Mouse (Mus musculus) megakaryocyte-erythroid progenitor cell, adult 5-6 weeks (primary cell): Measurements from ENCODE around the gene Srp68. TPM values are rescaled to one million over a fixed set of nuclear protein-coding genes. Genes with fewer than 3 reads are reported as not detected.

Source experiments
- ATAC-seq: replicated peaks from 2 replicates; pipeline ENCODE4 v1.8.0; 2016; ENCODE audit warnings: mild to moderate bottlenecking, inconsistent platforms; ENCODE audit not compliant: severe bottlenecking, poor library complexity, low FRiP score, low TSS enrichment
- total RNA-seq, 2 experiments: library from RNA; stranded (forward) in 1 of 2; stranded (reverse) in 1 of 2; fragments of 200-1000, 215-1000 nt in 1 of 2; fragments of >200 nt in 1 of 2; fragmentation: Nextera tagmentation in 1 of 2; gene quantifications; 2 replicates each; pipeline ENCODE4 v1.2.3; 2014 to 2017

Gene Srp68
- total RNA-seq, 2 experiments from 2014 or later = 64.9 to 80.6 TPM

- ATAC-seq = peak; percentile 32; the same call in 1 of the 2 replicates
Observed at GRCm38 (mm10) chr11:116215181-116215580, 58.8 kb downstream of the Srp68 start.

GRCm38 (mm10) chr11:116213877-116214510 is 60.0 kb downstream of the Srp68 start:
- ATAC-seq = no peak

GRCm38 (mm10) chr11:116212847-116213246 is 61.2 kb downstream of the Srp68 start:
- ATAC-seq = no peak

DNA sequence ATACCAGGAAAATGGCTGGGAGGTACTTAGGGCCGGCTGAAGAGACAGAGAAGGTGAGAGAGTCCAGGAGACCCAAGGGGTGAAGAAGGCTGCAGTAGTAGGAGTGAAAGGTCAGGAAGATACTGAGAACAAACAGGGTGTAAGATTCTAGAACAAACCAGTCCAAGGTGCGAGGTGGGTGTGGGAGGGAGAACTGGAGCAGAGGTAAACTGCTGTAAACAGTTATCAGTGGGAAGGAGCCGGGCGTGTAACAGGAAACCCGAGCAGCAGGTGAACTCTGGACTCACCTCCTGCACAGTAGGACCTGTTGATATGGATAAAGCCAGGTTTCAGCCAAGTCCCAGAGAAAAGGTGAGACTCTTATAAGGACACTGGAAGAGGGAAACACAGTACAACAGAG is 63.3 kb downstream of the Srp68 start:
- ATAC-seq = no peak

GRCm38 (mm10) chr11:116209257-116209656 is 64.8 kb downstream of the Srp68 start:
- no peak for ATAC-seq

GRCm38 (mm10) chr11:116208660-116209059 is 65.4 kb downstream of the Srp68 start:
- no peak for ATAC-seq

DNA sequence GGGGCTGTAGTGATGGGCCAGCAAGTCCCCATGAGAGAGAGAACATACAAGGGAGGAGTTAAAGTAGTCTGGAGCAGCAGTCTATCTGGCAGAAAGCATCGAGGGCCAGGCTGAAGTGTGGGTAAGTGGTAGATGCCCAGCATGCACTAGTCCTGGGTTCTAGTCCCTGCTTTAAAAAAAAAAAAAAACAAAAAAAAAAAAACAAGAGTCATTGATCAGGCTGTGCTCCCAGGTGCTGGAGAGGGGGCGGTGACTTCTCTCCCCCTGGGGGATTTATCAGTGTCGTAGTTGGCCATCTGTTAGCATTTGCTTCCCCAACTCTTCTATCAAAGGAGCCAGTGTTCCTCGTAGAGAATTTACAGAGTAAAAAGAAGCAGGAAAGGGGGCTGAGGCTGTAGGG is 67.3 kb downstream of the Srp68 start:
- no peak for ATAC-seq

DNA sequence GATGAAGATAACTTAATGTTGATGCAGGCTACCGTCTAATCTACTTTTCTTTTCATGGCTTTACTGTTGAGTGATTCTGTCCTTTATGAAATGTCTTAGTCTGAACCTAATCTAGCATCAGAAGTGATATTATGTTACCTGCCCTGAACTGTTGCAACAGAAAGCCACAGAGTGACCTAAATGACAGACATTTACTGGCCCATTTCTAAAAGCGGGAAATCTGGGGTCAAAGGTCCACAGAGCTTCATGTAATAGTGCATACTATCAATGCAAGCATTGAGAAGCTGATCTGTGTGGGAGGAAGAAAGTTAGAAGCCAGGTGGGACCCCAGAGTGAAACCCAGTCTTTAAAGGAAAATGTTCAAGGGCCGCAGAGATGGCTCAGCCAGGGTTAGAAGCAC is 70.9 kb downstream of the Srp68 start:
- ATAC-seq = no peak

DNA sequence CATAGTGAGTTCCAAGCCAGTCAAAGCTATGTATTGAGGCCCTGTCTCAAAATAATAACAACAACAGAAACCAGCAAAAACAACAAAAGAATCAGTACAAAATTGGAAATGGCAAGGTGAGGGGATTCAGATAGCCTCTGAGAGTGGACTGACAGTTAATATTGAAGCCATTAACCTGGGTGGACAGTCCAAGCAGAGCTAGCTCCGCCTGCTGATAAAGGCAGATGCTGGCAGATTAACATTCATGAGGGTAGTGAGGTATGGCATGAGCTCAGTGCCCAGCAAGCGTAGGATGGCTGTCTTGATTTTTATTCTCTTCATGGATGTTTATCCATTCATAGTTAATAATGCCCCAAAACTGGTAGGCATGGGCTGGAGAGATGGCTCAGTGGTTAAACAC is 72.9 kb downstream of the Srp68 start:
- ATAC-seq = no peak

- peak; percentile 87 for ATAC-seq
Observed at GRCm38 (mm10) chr11:116198639-116199531, 75.1 kb downstream of the Srp68 start, which contains the start of the genes Ten1 and Acox1. Ten1 (plus strand) TSS chr11:116198855. Acox1 (minus strand) TSS chr11:116199045.

DNA sequence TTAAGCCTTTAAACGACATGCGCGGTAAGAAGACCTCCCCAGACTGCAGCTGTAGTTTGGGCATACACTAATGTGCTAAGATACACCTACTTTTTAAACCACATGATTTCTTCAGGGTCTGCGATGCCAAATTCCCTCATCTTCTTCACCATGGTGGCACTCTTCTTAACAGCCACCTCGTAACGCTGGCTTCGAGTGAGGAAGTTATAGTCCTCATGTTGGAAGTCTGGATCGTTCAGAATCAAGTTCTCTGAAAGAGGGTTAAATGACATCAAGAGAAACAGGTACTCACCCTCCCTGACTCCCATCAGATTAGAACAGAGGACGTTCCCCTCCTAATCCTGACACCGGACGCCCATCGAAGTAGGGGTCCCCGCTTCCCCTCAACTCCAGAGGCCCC is 75.9 kb downstream of the Srp68 start:
- ATAC-seq = no peak

DNA sequence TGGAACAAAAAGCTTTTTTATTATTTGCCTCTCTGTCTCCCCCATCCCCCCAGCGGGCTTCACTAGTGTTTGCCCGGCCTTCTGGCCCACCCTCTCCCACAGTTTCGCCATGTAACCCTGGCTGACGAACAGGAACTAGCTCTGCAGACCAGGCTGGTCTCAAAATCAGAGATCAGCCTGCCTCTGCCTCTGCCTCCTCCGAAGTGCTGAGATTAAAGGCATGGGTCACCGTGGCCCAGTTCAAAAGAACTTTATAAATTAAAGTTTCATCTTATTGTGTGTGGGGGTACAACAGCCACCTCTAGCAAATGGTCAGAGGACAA is 76.5 kb downstream of the Srp68 start:
- ATAC-seq = no peak

DNA sequence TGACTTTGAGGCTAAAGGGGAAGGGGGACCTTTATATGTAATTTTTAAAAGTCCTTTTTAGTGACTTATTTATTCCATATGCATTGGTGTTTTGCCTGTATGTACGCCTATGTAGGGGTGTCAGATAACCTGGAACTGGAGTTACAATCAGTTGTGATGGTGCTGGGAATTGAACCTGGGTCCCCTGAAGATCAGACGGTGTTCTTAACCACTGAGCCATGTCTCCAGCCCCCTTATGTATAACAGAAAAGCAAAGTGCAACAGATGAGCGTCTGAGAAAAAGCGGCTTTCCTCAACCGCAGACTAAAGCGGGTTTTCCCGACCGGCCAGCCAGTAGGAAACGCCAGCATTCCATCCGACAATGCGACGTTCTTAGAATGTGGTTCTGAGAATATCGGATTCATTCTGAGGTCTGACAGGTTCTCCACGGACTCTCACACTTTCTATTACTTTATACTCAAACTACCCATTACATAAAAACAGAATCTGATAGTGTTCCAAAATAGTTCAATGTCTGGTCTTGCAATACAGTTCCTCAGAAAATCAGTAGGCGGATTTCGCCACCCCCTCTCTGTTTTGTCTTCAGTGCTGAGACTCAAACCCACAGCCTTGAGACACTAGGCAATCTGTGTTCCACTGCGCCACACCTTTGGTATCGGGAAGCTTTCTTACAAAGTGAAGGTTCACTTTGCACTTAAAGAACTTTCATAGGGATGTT is 77.0 kb downstream of the Srp68 start:
- no peak for ATAC-seq

DNA sequence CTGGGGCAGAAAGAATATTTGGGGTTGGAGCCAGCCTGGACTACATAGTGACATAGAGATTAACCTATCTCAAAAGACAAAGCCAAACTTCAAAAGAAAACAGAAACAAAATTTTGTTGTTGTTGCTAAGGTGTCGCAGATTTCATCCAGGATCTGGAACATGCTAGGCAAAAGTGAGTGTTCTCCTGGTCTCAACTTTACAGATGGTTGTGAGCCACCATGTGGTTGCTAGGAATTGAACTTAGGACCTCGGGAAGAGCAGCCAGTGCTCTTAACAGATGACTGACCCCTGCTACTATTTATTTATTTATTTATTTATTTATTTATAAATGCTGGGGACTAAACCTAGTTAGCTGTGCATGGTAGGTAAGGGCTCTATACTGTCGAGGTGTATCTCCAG is 77.7 kb downstream of the Srp68 start:
- no peak for ATAC-seq

GRCm38 (mm10) chr11:116195252-116195651 is 78.8 kb downstream of the Srp68 start:
- ATAC-seq = peak; percentile 28; the same call in 1 of the 2 replicates

Other genes starting within 250 kb of the Srp68 start
- gene H3f3b, start 246.3 kb downstream of the Srp68 start, total RNA-seq (2014; fragmentation: Nextera tagmentation) = 594 and 607 TPM in 2 replicates
- gene H3f3b, start 246.3 kb downstream of the Srp68 start, total RNA-seq (2017) = 709 and 905 TPM in 2 replicates
- gene Unk, start 243.9 kb downstream of the Srp68 start, total RNA-seq (2014; fragmentation: Nextera tagmentation) = 27.0 and 53.0 TPM in 2 replicates
- 11.0 and 12.0 TPM in 2 replicates for gene Unk, start 243.9 kb downstream of the Srp68 start, total RNA-seq (2017)
- gene Unc13d, start 196.3 kb downstream of the Srp68 start, total RNA-seq (2014; fragmentation: Nextera tagmentation) = 47.1 and 58.7 TPM in 2 replicates
- 24.8 and 36.3 TPM in 2 replicates for gene Unc13d, start 196.3 kb downstream of the Srp68 start, total RNA-seq (2017)
- 57.6 and 94.8 TPM in 2 replicates for gene Wbp2, start 187.2 kb downstream of the Srp68 start, total RNA-seq (2014; fragmentation: Nextera tagmentation)
- 21.2 and 23.9 TPM in 2 replicates for gene Wbp2, start 187.2 kb downstream of the Srp68 start, total RNA-seq (2017)
- 8.7 and 12.2 TPM in 2 replicates for gene Trim47, start 147.0 kb downstream of the Srp68 start, total RNA-seq (2014; fragmentation: Nextera tagmentation)
- gene Trim47, start 147.0 kb downstream of the Srp68 start, total RNA-seq (2017) = 2.3 and 6.5 TPM in 2 replicates
- gene Trim65, start 143.1 kb downstream of the Srp68 start, total RNA-seq (2014; fragmentation: Nextera tagmentation) = 17.4 and 20.5 TPM in 2 replicates
- 8.2 and 8.3 TPM in 2 replicates for gene Trim65, start 143.1 kb downstream of the Srp68 start, total RNA-seq (2017)
- 79.8 and 89.1 TPM in 2 replicates for gene Mrpl38, start 135.3 kb downstream of the Srp68 start, total RNA-seq (2014; fragmentation: Nextera tagmentation)
- gene Mrpl38, start 135.3 kb downstream of the Srp68 start, total RNA-seq (2017) = 39.6 and 49.6 TPM in 2 replicates
- 27.2 and 30.0 TPM in 2 replicates for gene Fbf1, start 106.1 kb downstream of the Srp68 start, total RNA-seq (2014; fragmentation: Nextera tagmentation)
- gene Fbf1, start 106.1 kb downstream of the Srp68 start, total RNA-seq (2017) = 21.6 and 32.0 TPM in 2 replicates
- 82.7 and 85.5 TPM in 2 replicates for gene Ten1, start 75.4 kb downstream of the Srp68 start, total RNA-seq (2014; fragmentation: Nextera tagmentation)
- gene Ten1, start 75.4 kb downstream of the Srp68 start, total RNA-seq (2017) = 28.1 and 28.8 TPM in 2 replicates
- gene Acox1, start 75.2 kb downstream of the Srp68 start, total RNA-seq (2014; fragmentation: Nextera tagmentation) = 18.2 and 21.3 TPM in 2 replicates
- 19.9 and 27.1 TPM in 2 replicates for gene Acox1, start 75.2 kb downstream of the Srp68 start, total RNA-seq (2017)
- gene Evpl, start 36.1 kb downstream of the Srp68 start, total RNA-seq (2014; fragmentation: Nextera tagmentation) = 0.32 TPM in 1 of 2 replicates, not detected in the other
- gene Evpl, start 36.1 kb downstream of the Srp68 start, total RNA-seq (2017) = 0.69 and 0.80 TPM in 2 replicates
- not detected in 2 replicates for gene Galr2, start 6.7 kb upstream of the Srp68 start, total RNA-seq (2014; fragmentation: Nextera tagmentation)
- gene Galr2, start 6.7 kb upstream of the Srp68 start, total RNA-seq (2017) = not detected in 2 replicates
- gene Exoc7, start 33.0 kb upstream of the Srp68 start, total RNA-seq (2014; fragmentation: Nextera tagmentation) = 52.5 and 57.0 TPM in 2 replicates
- 17.3 and 25.5 TPM in 2 replicates for gene Exoc7, start 33.0 kb upstream of the Srp68 start, total RNA-seq (2017)
- 0.26 TPM in 1 of 2 replicates, not detected in the other for gene Foxj1, start 61.2 kb upstream of the Srp68 start, total RNA-seq (2014; fragmentation: Nextera tagmentation)
- not detected in 2 replicates for gene Foxj1, start 61.2 kb upstream of the Srp68 start, total RNA-seq (2017)
- gene Rnf157, start 138.8 kb upstream of the Srp68 start, total RNA-seq (2014; fragmentation: Nextera tagmentation) = 8.1 and 12.1 TPM in 2 replicates
- gene Rnf157, start 138.8 kb upstream of the Srp68 start, total RNA-seq (2017) = 2.7 and 11.3 TPM in 2 replicates
- gene Ubald2, start 159.9 kb upstream of the Srp68 start, total RNA-seq (2014; fragmentation: Nextera tagmentation) = 68.8 and 89.9 TPM in 2 replicates
- 65.8 and 93.3 TPM in 2 replicates for gene Ubald2, start 159.9 kb upstream of the Srp68 start, total RNA-seq (2017)
- gene Qrich2, start 192.0 kb upstream of the Srp68 start, total RNA-seq (2014; fragmentation: Nextera tagmentation) = not detected in 2 replicates
- gene Qrich2, start 192.0 kb upstream of the Srp68 start, total RNA-seq (2017) = not detected in 2 replicates
- 89.6 and 95.3 TPM in 2 replicates for gene Prpsap1, start 220.0 kb upstream of the Srp68 start, total RNA-seq (2014; fragmentation: Nextera tagmentation)
- gene Prpsap1, start 220.0 kb upstream of the Srp68 start, total RNA-seq (2017) = 36.8 and 60.7 TPM in 2 replicates